Mouse (Mus musculus): Measurements from ENCODE around the gene Pidd1. TPM values are rescaled to one million over a fixed set of nuclear protein-coding genes. Genes with fewer than 3 reads are reported as not detected.
"Not testable (repeated sequence)": the region's sequence is repeated elsewhere in the genome, so short reads cannot be mapped to it uniquely, and the experiment has no call there.

Gene Pidd1
- total RNA-seq, 2 experiments from 2014 or later: 5.5 to 6.6 TPM

GRCm38 (mm10) chr7:141460001-141460390, 16.2 kb upstream of the Pidd1 start:
- no peak for DNase-seq
- intact Hi-C loops (cut with DNase I): no loop called here

- intact Hi-C loops (cut with DNase I): no loop called here
- no peak for DNase-seq
These were observed 15.5 kb upstream of the Pidd1 start for GRCm38 (mm10) chr7:141459301-141459711.

- intact Hi-C loops (cut with DNase I): no loop called here
- no peak for DNase-seq
These were observed 14.8 kb upstream of the Pidd1 start for GRCm38 (mm10) chr7:141458661-141459060.

GRCm38 (mm10) chr7:141457986-141458660, 14.3 kb upstream of the Pidd1 start:
- intact Hi-C loops (cut with DNase I): no loop called here

GRCm38 (mm10) chr7:141457236-141457635, 13.4 kb upstream of the Pidd1 start:
- DNase-seq: no peak
- intact Hi-C loops (cut with DNase I): no loop called here

More at GRCm38 (mm10) chr7:141457986-141458660, 14.3 kb upstream of the Pidd1 start:
- no peak for DNase-seq

- intact Hi-C loops (cut with DNase I): no loop called here
These were observed 12.9 kb upstream of the Pidd1 start for GRCm38 (mm10) chr7:141456739-141457138.

GRCm38 (mm10) chr7:141455610-141456314, 11.9 kb upstream of the Pidd1 start:
- intact Hi-C loops (cut with DNase I): no loop called here
- DNase-seq: no peak

More at GRCm38 (mm10) chr7:141456739-141457138, 12.9 kb upstream of the Pidd1 start:
- DNase-seq: no peak

GRCm38 (mm10) chr7:141454967-141455551, 11.2 kb upstream of the Pidd1 start, which contains the start of gene Pnpla2:
TSS of gene Pnpla2 (plus strand) at chr7:141455198.
- intact Hi-C loops (cut with DNase I): no loop called here
- peak; percentile 94 for DNase-seq

GRCm38 (mm10) chr7:141453636-141454035, 9.8 kb upstream of the Pidd1 start:
- intact Hi-C loops (cut with DNase I): no loop called here
- no peak for DNase-seq

GRCm38 (mm10) chr7:141451928-141452327, 8.1 kb upstream of the Pidd1 start:
- no peak for DNase-seq
- intact Hi-C loops (cut with DNase I): no loop called here

GRCm38 (mm10) chr7:141447110-141447991, 3.5 kb upstream of the Pidd1 start, which contains the start of gene Rplp2:
TSS of gene Rplp2 (plus strand) at chr7:141447370.
- peak; percentile 95 for DNase-seq
- intact Hi-C loops (cut with DNase I): no loop called here

- DNase-seq; intact Hi-C loops (cut with DNase I): not testable (repeated sequence)
These were observed 2.5 kb upstream of the Pidd1 start for GRCm38 (mm10) chr7:141446374-141446773.

- intact Hi-C loops (cut with DNase I): no loop called here
- peak; percentile 57 for DNase-seq
These were observed 574 bp downstream of the Pidd1 start for GRCm38 (mm10) chr7:141443081-141443821.

- no peak for DNase-seq
- intact Hi-C loops (cut with DNase I): no loop called here
These were observed 1.6 kb downstream of the Pidd1 start for GRCm38 (mm10) chr7:141442199-141442598.

- no peak for DNase-seq
- intact Hi-C loops (cut with DNase I): no loop called here
These were observed 2.4 kb downstream of the Pidd1 start for GRCm38 (mm10) chr7:141441460-141441859.

GRCm38 (mm10) chr7:141440613-141441012, 3.2 kb downstream of the Pidd1 start:
- DNase-seq: peak; percentile 78
- intact Hi-C loops (cut with DNase I): no loop called here

- DNase-seq: no peak
- intact Hi-C loops (cut with DNase I): no loop called here
These were observed 4.0 kb downstream of the Pidd1 start for GRCm38 (mm10) chr7:141439811-141440210.

GRCm38 (mm10) chr7:141439140-141439679, 4.6 kb downstream of the Pidd1 start:
- intact Hi-C loops (cut with DNase I): no loop called here
- no peak for DNase-seq

GRCm38 (mm10) chr7:141438201-141438968, 5.4 kb downstream of the Pidd1 start:
- DNase-seq: no peak
- intact Hi-C loops (cut with DNase I): no loop called here

All from left cerebral cortex, postnatal 4 days (tissue).